Mouse (Mus musculus) gonadal fat pad, adult 2 months (tissue): ENCODE data around the gene Pls1. TPM values are rescaled to one million over a fixed set of nuclear protein-coding genes. Genes with fewer than 3 reads are reported as not detected.

Experiments
- DNase-seq: peaks from one replicate; pipeline ENCODE4 v3.0.0-alpha.2; 2012; ENCODE audit warnings: low read depth
- polyA plus RNA-seq: library from polyadenylated mRNA; depleted of rRNA; stranded (reverse); fragments of >200 nt; gene quantifications from 2 replicates; pipeline ENCODE4 v1.2.3, GENCODE M21; 2012

The Pls1 gene
- polyA plus RNA-seq, 1 experiment: 0.38 TPM

- DNase-seq: no peak
Observed at GRCm38 (mm10) chr9:95803783-95804182, 41.3 kb downstream of the Pls1 start.

GRCm38 (mm10) chr9:95801610-95802451 is 43.3 kb downstream of the Pls1 start:
- DNase-seq: no peak

GRCm38 (mm10) chr9:95796323-95796722 is 48.8 kb downstream of the Pls1 start:
- DNase-seq: no peak

GRCm38 (mm10) chr9:95795844-95796243 is 49.3 kb downstream of the Pls1 start:
- DNase-seq: no peak

GRCm38 (mm10) chr9:95795077-95795784 is 49.9 kb downstream of the Pls1 start:
- DNase-seq: no peak

GRCm38 (mm10) chr9:95793986-95794744 is 50.9 kb downstream of the Pls1 start:
- DNase-seq: no peak

GRCm38 (mm10) chr9:95784888-95785511 is 60.1 kb downstream of the Pls1 start:
- no peak for DNase-seq

GRCm38 (mm10) chr9:95783646-95784293 is 61.3 kb downstream of the Pls1 start:
- DNase-seq: no peak

GRCm38 (mm10) chr9:95771671-95772070 is 73.4 kb downstream of the Pls1 start:
- no peak for DNase-seq

GRCm38 (mm10) chr9:95763218-95763617 is 81.9 kb downstream of the Pls1 start:
- DNase-seq: no peak

GRCm38 (mm10) chr9:95762228-95762627 is 82.9 kb downstream of the Pls1 start:
- no peak for DNase-seq

- no peak for DNase-seq
Observed at GRCm38 (mm10) chr9:95761381-95761780, 83.7 kb downstream of the Pls1 start.

- DNase-seq: no peak
Observed at GRCm38 (mm10) chr9:95750746-95751145, 94.4 kb downstream of the Pls1 start.

GRCm38 (mm10) chr9:95750037-95750511 is 95.0 kb downstream of the Pls1 start, which contains the start of gene Trpc1:
Gene Trpc1, minus strand, starts transcription at chr9:95750375.
- DNase-seq: no peak

GRCm38 (mm10) chr9:95749461-95749928 is 95.6 kb downstream of the Pls1 start:
- no peak for DNase-seq

GRCm38 (mm10) chr9:95747298-95747697 is 97.8 kb downstream of the Pls1 start:
- DNase-seq: no peak

GRCm38 (mm10) chr9:95744845-95745613 is 100.1 kb downstream of the Pls1 start:
- no peak for DNase-seq

GRCm38 (mm10) chr9:95736238-95736637 is 108.9 kb downstream of the Pls1 start:
- no peak for DNase-seq

GRCm38 (mm10) chr9:95712574-95712973 is 132.5 kb downstream of the Pls1 start:
- DNase-seq: no peak

- DNase-seq: no peak
Observed at GRCm38 (mm10) chr9:95708943-95709342, 136.2 kb downstream of the Pls1 start.
